9 mouse cellular contexts compared by ENCODE assay signal in the genomic region with DNA sequence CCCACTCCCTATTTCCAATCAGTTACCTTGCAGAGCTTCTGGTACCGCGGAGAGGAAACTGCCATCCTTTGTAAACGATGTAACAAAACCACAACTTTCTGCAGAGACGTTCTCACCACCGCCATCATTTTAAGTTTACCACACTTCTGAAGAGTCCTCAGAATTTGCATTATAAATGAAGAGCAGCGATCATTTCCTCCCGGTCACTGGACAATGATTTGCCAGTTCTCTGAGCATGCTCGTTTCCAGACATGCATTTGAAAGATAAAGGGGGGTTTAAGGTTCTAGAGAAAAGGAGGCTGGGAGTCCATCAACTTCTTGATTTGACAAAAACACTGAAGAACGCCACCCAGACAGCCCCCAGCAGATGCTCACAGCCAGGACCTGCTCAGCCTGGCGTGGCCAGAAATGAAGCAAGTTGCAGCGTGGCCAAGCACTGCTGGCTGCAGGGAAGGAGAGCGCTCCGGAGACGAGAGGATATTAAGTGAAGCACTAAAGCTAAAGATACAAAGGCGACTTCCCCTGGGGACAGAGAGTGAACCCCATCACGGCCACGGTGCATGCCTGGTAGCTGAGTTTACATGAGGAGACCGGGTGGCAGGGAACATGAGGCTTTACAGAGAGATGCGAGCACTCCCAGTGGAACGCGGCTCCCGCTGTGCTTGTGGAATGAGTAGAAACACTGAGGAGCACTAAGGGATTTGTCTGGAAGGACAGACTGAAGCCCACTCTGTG.
DNase-seq lines count a peak whose midpoint lies in the region; ATAC-seq lines count a peak whose summit lies in the region.
"Had no signal": no experiment of that assay in that cellular context is flagged by ENCODE, and none has a peak within 500 bp of the region (broad histone marks: within the 10 kb centered on the region; RNA-seq: fewer than 3 reads in every experiment).

No protein-coding gene starts in this region.

- ATAC-seq in liver, embryonic 11.5 days (replicated peaks; ENCODE audit: low FRiP score) = no peak
- peak; percentile 74 for ATAC-seq in forebrain, embryonic 16.5 days

- H3K9ac ChIP-seq in liver, embryonic 11.5 days (ENCODE audit: low read depth, low read length) = no peak overlapping the region
- H3K9ac ChIP-seq in forebrain, embryonic 16.5 days (replicated peaks; ENCODE audit: low read depth, low read length) = peak overlapping the region; percentile 74

- no peaks in the 10 kb centered on the region for H3K27me3 ChIP-seq in liver, embryonic 11.5 days (replicated peaks; ENCODE audit: control insufficient read depth, insufficient read depth, low read length)
- no peaks in the 10 kb centered on the region for H3K27me3 ChIP-seq in forebrain, embryonic 16.5 days (replicated peaks; ENCODE audit: control insufficient read depth, insufficient read depth, low read length)

- no peaks in the 10 kb centered on the region for H3K36me3 ChIP-seq in liver, embryonic 11.5 days (ENCODE audit: control insufficient read depth, insufficient read depth, low read length)
- H3K36me3 ChIP-seq in forebrain, embryonic 16.5 days (ENCODE audit: control insufficient read depth, insufficient read depth) = no peaks in the 10 kb centered on the region

- no peaks in the 10 kb centered on the region for H3K4me1 ChIP-seq in liver, embryonic 11.5 days (replicated peaks; ENCODE audit: control insufficient read depth, insufficient read depth, low read length)
- H3K4me1 ChIP-seq in forebrain, embryonic 16.5 days (replicated peaks; ENCODE audit: control insufficient read depth, insufficient read depth, low read length) = peaks cover 4% of the 10 kb centered on the region; the same call in 1 of the 2 replicates

- WGBS in liver, embryonic 11.5 days = 22% methylated on average over 22 of the region's 22 CpGs
- 1% methylated on average over 22 of the region's 22 CpGs for WGBS in forebrain, embryonic 16.5 days

- H3K4me2 ChIP-seq in liver, embryonic 11.5 days = peak overlapping the region; percentile 57
- H3K4me2 ChIP-seq in forebrain, embryonic 16.5 days (ENCODE audit: low read length) = peak overlapping the region; percentile 84

- H3K9me3 ChIP-seq in liver, embryonic 11.5 days (ENCODE audit: control insufficient read depth, low read length) = no peaks in the 10 kb centered on the region
- no peaks in the 10 kb centered on the region for H3K9me3 ChIP-seq in forebrain, embryonic 16.5 days (ENCODE audit: control insufficient read depth, low read length)

- no peak overlapping the region for H3K4me3 ChIP-seq in liver, embryonic 11.5 days (ENCODE audit: low read depth, low read length)
- peak overlapping the region; percentile 57 for H3K4me3 ChIP-seq in forebrain, embryonic 16.5 days (replicated peaks; ENCODE audit: low read length)
- H3K4me3 ChIP-seq: myocyte had no signal

- DNase-seq in liver, embryonic 11.5 days (ENCODE audit: low spot score) = no peak
- no peak for DNase-seq in liver
- DNase-seq in cerebellum, adult 11-12 months = peak; percentile 23
- DNase-seq in layer of hippocampus, postnatal 25 days (ENCODE audit: extremely low spot score in 1 of 2, low spot score in 1 of 2) = peak; percentile 33 to 46
- peak; percentile 33 for DNase-seq in naive thymus-derived CD4-positive, alpha-beta T cell, adult 2 months (ENCODE audit: low read depth)
- no peak for DNase-seq in c-Kit-positive CD71-positive TER-119-positive erythroid progenitor cells, embryonic 14.5 days (ENCODE audit: low spot score)
- no peak for DNase-seq in spleen, postnatal 14 days (ENCODE audit: low spot score in 2 of 2)

- no peak overlapping the region for H3K27ac ChIP-seq in liver, embryonic 11.5 days (ENCODE audit: low read depth, low read length)
- no peak overlapping the region for H3K27ac ChIP-seq in forebrain, embryonic 16.5 days (ENCODE audit: low read length)

Comparison
In these comparisons a context has a peak if more than half of its experiments do, and no peak if none do; other contexts are left out.
1. DNase-seq: peak in cerebellum, adult 11-12 months (single experiment), layer of hippocampus, postnatal 25 days (2 of 2) and naive thymus-derived CD4-positive, alpha-beta T cell, adult 2 months (single experiment); none in liver, embryonic 11.5 days (single experiment), liver (single experiment), c-Kit-positive CD71-positive TER-119-positive erythroid progenitor cells, embryonic 14.5 days (single experiment) and spleen, postnatal 14 days (0 of 2).